Mouse (Mus musculus): ENCODE measurements around the gene Bola2. TPM values are rescaled to one million over a fixed set of nuclear protein-coding genes. Genes with fewer than 3 reads are reported as not detected.
"Not testable (repeated sequence)": the region's sequence is repeated elsewhere in the genome, so short reads cannot be mapped to it uniquely, and the experiment has no call there.

The Bola2 gene
- polyA plus RNA-seq, 1 experiment, result 46.4 TPM

DNA sequence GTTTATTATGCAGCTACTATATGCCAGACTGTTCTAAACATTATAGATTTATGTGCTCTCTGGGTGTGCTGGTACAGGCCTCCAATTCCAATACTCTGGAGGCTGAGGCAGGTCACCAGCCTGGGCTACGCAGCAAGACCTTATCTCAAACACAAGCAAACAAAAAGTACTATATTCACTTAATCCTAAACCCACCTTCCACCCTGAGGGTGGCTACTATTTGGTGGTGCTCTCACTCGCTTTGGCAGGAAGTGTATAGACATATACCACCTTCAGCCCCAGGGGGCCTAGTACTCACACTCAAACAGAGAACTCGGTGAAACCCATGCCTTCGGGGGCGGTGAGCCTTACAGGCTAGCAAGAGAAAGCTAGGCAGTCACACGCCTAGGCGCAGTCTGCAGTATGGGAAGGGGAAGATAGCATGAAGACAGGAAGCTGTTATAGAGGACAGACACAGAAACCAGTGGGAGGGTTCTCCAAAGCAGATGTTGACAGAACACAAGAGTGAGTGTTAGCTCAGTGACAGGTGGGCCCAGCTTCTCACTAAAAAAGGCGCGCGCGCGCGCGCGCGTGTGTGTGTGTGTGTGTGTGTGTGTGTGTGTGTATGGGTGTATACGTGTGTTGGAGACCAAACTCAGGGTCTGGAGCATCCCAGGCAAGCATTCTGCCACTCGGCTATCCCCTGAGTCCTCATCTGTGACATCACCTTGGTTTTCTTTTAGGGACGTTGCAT, 12.4 kb downstream of the Bola2 start, which contains the start of gene Coro1a:
TSS of gene Coro1a (minus strand) at position 346 of the 733 bp plus-strand sequence.
- DNase-seq (ENCODE audit: extremely low spot score in 1 of 2, low spot score in 1 of 2), result no peak

DNA sequence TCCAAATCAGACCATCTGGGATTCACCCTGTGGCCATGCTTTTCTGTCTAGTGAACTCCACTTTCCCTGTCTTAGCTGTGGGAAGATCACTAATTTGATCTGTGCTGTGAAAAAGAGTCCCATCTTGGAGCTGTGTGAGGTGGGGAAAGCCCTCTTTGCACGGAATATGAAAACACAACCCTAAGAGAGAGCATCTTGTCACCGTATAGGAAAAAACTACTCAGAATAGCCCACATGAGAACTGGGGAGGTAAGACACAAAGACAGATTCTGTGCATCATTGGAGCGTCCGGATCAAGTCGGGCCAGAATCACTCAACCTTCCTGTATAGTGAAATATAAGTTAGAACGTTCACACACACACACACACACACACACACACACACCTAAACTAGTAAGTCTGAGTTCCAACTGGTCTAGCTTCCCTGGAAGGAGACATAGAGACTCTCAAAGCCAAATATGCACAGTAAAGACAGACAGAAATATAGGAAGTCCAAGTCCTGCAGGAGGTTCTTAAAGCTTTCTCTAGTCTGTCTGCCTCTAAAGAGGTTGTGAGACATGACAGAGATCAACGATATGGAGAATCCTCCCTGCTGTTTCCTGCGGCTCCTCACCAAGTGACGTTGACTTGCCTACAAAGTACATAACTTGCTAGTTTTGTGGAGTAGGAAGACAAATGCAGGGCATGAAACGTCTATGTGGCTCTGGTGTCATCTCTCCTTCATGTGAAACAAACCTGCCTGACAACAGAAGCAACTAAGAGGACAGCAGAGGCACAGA, 13.2 kb downstream of the Bola2 start:
- no peak for DNase-seq (ENCODE audit: extremely low spot score in 1 of 2, low spot score in 1 of 2)

- no peak for DNase-seq (ENCODE audit: extremely low spot score in 1 of 2, low spot score in 1 of 2)
These were observed 15.1 kb downstream of the Bola2 start for GRCm38 (mm10) chr7:126710266-126710665.

DNA sequence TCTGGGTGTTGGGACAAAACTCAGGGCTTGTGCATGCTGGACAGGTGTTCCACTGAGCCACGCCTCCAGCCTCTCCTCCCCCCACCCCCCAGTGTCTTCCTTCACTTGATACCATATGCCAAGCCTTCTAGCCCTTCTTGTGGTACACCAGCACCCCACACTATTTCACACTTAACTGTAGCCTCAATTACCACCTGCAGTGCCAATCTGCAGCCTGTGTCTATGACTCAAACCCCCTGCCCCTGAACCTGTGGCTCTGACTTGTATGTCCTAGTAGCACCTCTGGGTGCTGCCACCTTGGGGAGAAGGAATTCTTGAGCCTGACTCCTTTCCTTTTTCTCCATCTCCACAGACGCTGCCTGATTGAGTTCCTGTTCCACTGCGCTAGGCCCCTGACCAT, 16.7 kb downstream of the Bola2 start:
- no peak for DNase-seq (ENCODE audit: extremely low spot score in 1 of 2, low spot score in 1 of 2)

- DNase-seq (ENCODE audit: extremely low spot score in 1 of 2, low spot score in 1 of 2), result no peak
These were observed 20.5 kb downstream of the Bola2 start for GRCm38 (mm10) chr7:126715679-126716078.

DNA sequence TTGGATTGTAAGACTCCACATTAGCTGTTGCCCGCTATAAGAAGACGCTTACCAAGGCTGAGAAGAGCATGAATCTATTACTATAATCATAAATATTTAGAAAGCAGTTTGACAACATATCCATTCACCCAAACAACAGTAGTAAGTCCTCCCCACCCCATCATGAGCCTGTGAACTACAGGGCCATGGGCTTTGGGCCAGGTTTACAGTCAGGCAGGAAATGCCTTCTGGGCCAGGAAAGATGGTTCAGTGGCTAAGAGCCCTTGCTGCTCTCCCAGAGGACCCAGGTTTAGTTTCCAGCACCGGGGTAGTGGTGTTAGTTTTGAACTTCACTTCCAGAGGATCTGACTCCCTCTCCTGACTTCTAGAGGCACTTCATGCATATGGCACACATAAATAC, 22.4 kb downstream of the Bola2 start:
- no peak for DNase-seq (ENCODE audit: extremely low spot score in 1 of 2, low spot score in 1 of 2)

DNA sequence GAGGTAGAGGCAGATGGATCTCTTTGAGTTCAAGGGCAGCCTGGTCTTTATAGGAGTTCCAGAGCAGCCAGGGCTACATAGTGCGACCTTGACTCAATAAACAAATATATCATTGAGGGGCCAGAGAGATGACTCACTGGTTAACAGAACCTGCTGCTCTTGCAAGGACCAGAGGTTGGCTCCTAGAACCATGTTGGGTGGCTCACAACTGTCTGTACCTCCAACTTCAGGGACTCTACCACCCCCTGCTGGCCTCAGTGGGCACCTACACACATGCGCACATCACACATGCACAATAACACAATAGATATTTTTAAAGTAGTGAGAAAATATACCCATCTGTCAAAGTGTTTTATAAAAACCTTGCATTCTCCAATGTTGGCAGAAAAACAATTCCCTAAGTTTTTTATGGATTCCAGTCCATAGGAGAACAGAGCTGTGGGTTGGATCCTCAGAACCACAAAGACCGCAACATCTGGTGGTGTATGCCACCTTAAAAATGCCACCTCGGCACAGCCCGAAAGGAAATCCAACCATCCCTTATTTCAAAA, 23.7 kb downstream of the Bola2 start:
- DNase-seq (ENCODE audit: extremely low spot score in 1 of 2, low spot score in 1 of 2), result no peak

DNA sequence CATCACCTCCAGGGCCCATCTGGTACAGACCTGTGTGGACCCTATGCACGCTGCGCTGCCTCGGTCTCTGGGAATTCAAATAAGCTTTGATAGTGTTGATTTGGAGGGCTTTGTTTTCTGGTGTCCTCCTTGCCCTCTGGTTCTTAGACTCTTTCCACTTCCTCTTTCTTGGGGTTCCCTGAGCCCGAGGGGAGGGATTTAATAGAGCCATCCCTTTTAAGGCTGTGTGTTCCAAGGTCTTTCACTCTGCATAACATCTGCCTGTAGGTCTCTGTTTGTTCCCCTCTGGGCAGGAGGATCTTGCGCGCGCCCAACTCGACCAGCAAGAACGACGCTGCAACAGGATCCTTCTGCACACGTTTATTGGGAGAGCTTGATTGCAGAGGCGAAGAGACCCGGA, 26.4 kb downstream of the Bola2 start:
- no peak for DNase-seq (ENCODE audit: extremely low spot score in 1 of 2, low spot score in 1 of 2)

GRCm38 (mm10) chr7:126725077-126725476, 29.9 kb downstream of the Bola2 start:
- DNase-seq (ENCODE audit: extremely low spot score in 1 of 2, low spot score in 1 of 2), result no peak

- no peak for DNase-seq (ENCODE audit: extremely low spot score in 1 of 2, low spot score in 1 of 2)
These were observed 30.5 kb downstream of the Bola2 start for GRCm38 (mm10) chr7:126725667-126726066.

- DNase-seq (ENCODE audit: extremely low spot score in 1 of 2, low spot score in 1 of 2), result not testable (repeated sequence)
These were observed 35.1 kb downstream of the Bola2 start for GRCm38 (mm10) chr7:126730256-126730789.

DNA sequence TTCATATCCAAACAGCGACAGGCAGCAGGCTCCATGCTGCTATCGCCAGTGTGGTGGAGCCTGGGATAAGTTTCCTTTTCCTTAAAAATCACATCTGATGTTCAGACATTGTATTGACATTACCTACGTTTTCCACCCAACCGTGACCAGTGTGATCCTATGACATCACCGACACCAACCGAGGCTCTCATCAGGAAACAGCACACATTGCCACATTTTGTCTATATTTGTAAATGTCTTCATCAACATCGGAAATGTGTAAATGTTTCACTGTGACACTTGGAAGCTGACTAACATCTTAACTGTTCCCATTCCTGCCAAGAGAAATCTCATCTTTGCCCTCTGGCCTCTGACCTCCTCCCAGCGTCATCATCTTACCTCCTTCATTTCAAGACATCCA, 40.9 kb downstream of the Bola2 start:
- no peak for DNase-seq (ENCODE audit: extremely low spot score in 1 of 2, low spot score in 1 of 2)

DNA sequence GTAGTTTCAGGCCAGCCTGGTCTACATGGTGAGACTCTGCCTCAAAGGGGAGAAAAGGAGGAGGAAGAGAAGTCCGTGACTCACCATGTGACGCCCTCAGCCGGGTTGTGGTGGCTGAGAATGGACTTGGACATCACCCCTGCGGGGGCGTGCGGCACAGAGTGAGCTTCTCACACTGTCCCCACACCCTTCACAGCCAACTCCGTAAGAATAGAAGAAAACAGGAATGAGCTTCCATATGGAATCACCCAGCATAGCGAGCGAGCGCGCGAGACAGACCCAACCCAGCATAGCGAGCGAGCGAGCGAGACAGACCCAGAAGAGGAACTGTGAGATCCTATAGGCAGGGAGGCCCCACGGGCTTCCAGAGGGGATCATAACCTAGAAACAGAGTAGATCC, 44.4 kb downstream of the Bola2 start:
- DNase-seq (ENCODE audit: extremely low spot score in 1 of 2, low spot score in 1 of 2), result peak; percentile 72 to 81

- no peak for DNase-seq (ENCODE audit: extremely low spot score in 1 of 2, low spot score in 1 of 2)
These were observed 45.0 kb downstream of the Bola2 start for GRCm38 (mm10) chr7:126740132-126740735.

- no peak for DNase-seq (ENCODE audit: extremely low spot score in 1 of 2, low spot score in 1 of 2)
These were observed 45.8 kb downstream of the Bola2 start for GRCm38 (mm10) chr7:126740977-126741376.

DNA sequence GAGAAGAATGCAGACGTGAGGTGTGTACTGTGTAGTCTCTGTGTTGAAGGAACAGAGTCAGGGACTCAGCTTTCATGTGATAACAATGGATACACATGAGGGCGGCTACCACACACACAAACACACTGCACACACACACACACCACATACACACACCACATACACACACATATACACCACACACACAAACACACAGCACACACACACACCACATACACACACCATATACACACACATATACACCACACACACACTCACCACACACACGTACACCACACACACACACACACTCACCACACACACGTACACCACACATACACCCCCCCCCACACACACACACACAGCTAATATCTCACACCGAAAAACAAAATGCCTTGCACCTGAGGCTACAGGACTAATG, 46.3 kb downstream of the Bola2 start:
- DNase-seq (ENCODE audit: extremely low spot score in 1 of 2, low spot score in 1 of 2), result no peak

DNA sequence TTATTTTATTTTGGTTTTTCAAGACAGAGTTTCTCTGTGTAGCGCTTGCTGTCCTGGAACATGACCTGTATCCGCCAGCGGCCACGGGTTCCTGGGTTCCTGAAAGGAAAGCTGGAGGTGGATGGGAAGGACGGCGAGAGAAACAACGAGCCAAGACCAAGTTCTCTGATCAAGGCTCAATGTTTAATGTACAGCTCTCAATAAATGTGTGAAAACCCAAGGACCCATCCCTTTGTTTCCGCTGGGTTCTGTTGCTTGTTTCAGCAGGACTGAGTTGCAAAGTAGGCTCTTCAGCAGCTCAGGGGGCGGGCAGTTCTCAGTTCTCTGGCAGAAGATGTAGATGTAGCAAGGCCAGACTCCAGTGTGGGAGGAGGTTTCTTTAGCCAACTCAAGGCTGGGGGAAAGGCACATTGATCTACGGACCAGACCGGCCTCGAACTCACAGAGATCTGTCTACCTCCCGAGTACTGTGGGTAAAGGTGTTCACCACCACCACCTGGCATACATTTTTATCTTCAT, 46.8 kb downstream of the Bola2 start:
- DNase-seq (ENCODE audit: extremely low spot score in 1 of 2, low spot score in 1 of 2), result no peak

GRCm38 (mm10) chr7:126746066-126746465, 50.9 kb downstream of the Bola2 start:
- peak in 1 of 2 experiments; percentile 35 for DNase-seq (ENCODE audit: extremely low spot score in 1 of 2, low spot score in 1 of 2)

- no peak for DNase-seq (ENCODE audit: extremely low spot score in 1 of 2, low spot score in 1 of 2)
These were observed 51.6 kb downstream of the Bola2 start for GRCm38 (mm10) chr7:126746798-126747197.

DNA sequence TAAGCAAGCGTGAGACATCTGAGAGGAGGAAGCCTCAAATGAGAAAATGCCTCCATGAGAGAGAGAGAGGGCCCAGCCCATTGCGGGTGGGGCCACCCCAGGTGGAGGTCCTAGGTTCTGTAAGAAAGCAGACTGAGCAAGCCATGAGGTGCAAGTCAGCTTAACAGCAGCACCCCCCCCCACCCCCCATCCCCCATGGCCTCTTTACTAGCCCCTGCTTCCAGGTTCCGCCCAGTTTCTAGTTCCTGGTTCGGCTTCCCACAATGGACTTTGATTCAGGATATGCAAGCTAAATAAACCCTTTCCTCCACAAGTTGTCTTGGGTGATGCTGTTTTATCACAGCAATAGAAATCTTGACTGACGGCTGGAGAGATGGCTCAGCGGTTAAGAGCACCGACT, 53.6 kb downstream of the Bola2 start:
- DNase-seq (ENCODE audit: extremely low spot score in 1 of 2, low spot score in 1 of 2), result no peak

Measured in frontal cortex, adult 2 months (tissue).